ENCODE assay signal across 16 mouse cellular contexts in genomic region chr10:99834905-99835633, GRCm38 (mm10).
A peak's percentile ranks its signal among the peaks of the same experiment; 100 is the strongest.
DNase-seq lines count a peak whose midpoint lies in the region; ATAC-seq and TF ChIP-seq lines count a peak whose summit lies in the region.
"Had no signal": no experiment of that assay in that cellular context is flagged by ENCODE, and none has a peak within 500 bp of the region (broad histone marks: within the 10 kb centered on the region; RNA-seq: fewer than 3 reads in every experiment).

No protein-coding gene starts in this region.

- DNase-seq in intestine, embryonic 14.5 days (ENCODE audit: low spot score), result no peak
- DNase-seq in midbrain, embryonic 14.5 days, result no peak
- DNase-seq in hindbrain, postnatal 0 days (ENCODE audit: low spot score), result peak; percentile 49
- no peak for DNase-seq in yolk sac, embryonic 10.5 days (ENCODE audit: low spot score)
- DNase-seq: adrenal gland, postnatal 14 days; cerebellum, adult 11 months; gastrocnemius, postnatal 36 days; kidney, adult 18-20 months; liver; right cerebral cortex, postnatal 4 days; thymus, postnatal 4 days had no signal

- H3K4me1 ChIP-seq in intestine, embryonic 14.5 days (replicated peaks; ENCODE audit: control insufficient read depth, insufficient read depth, low read length), result peaks cover 5% of the 10 kb centered on the region
- no peaks in the 10 kb centered on the region; the same call in 1 of the 2 replicates for H3K4me1 ChIP-seq in intestine, embryonic 16.5 days (ENCODE audit: control insufficient read depth, insufficient read depth, low read length)
- no peaks in the 10 kb centered on the region for H3K4me1 ChIP-seq in midbrain, embryonic 16.5 days (ENCODE audit: control insufficient read depth, insufficient read depth, low read length)
- no peaks in the 10 kb centered on the region for H3K4me1 ChIP-seq in midbrain, embryonic 14.5 days (ENCODE audit: control insufficient read depth, insufficient read depth, low read length)
- no peaks in the 10 kb centered on the region for H3K4me1 ChIP-seq in hindbrain, postnatal 0 days (ENCODE audit: insufficient read depth, low read length)
- H3K4me1 ChIP-seq in stomach, embryonic 15.5 days, result no peaks in the 10 kb centered on the region
- H3K4me1 ChIP-seq: neural tube, embryonic 12.5 days had no signal

- no peak overlapping the region for H3K9ac ChIP-seq in intestine, embryonic 14.5 days (ENCODE audit: low read length)
- no peak overlapping the region for H3K9ac ChIP-seq in intestine, embryonic 16.5 days (ENCODE audit: low read depth, low read length)
- no peak overlapping the region for H3K9ac ChIP-seq in midbrain, embryonic 16.5 days (ENCODE audit: low read depth, low read length)
- H3K9ac ChIP-seq in midbrain, embryonic 14.5 days (replicated peaks; ENCODE audit: low read length), result no peak overlapping the region
- no peak overlapping the region for H3K9ac ChIP-seq in hindbrain, postnatal 0 days (replicated peaks; ENCODE audit: low read length)
- H3K9ac ChIP-seq in stomach, embryonic 15.5 days, result no peak overlapping the region
- H3K9ac ChIP-seq: neural tube, embryonic 12.5 days had no signal

- no peaks in the 10 kb centered on the region for H3K36me3 ChIP-seq in intestine, embryonic 14.5 days (ENCODE audit: control insufficient read depth, insufficient read depth, low read length)
- no peaks in the 10 kb centered on the region for H3K36me3 ChIP-seq in intestine, embryonic 16.5 days (ENCODE audit: control insufficient read depth, insufficient read depth, low read length)
- H3K36me3 ChIP-seq in midbrain, embryonic 16.5 days (ENCODE audit: control insufficient read depth, insufficient read depth, low read length), result no peaks in the 10 kb centered on the region
- no peaks in the 10 kb centered on the region for H3K36me3 ChIP-seq in midbrain, embryonic 14.5 days (ENCODE audit: control insufficient read depth, insufficient read depth, low read length)
- H3K36me3 ChIP-seq in hindbrain, postnatal 0 days (ENCODE audit: insufficient read depth, low read length), result no peaks in the 10 kb centered on the region
- no peaks in the 10 kb centered on the region for H3K36me3 ChIP-seq in stomach, embryonic 15.5 days
- H3K36me3 ChIP-seq: neural tube, embryonic 12.5 days had no signal

- H3K4me3 ChIP-seq in intestine, embryonic 14.5 days (ENCODE audit: low read depth, low read length), result no peak overlapping the region
- no peak overlapping the region for H3K4me3 ChIP-seq in intestine, embryonic 16.5 days (ENCODE audit: low read length)
- no peak overlapping the region for H3K4me3 ChIP-seq in midbrain, embryonic 16.5 days (ENCODE audit: low read depth, low read length)
- H3K4me3 ChIP-seq in midbrain, embryonic 14.5 days (replicated peaks; ENCODE audit: low read depth, low read length), result no peak overlapping the region
- no peak overlapping the region for H3K4me3 ChIP-seq in hindbrain, postnatal 0 days (ENCODE audit: low read length)
- no peak overlapping the region for H3K4me3 ChIP-seq in stomach, embryonic 15.5 days (replicated peaks)
- H3K4me3 ChIP-seq: neural tube, embryonic 12.5 days had no signal

- TF ChIP-seq CTCF in hindbrain, postnatal 0 days (IDR thresholded peaks at IDR 0.05; ENCODE audit: low read depth), result no peak

- H3K9me3 ChIP-seq in intestine, embryonic 14.5 days (ENCODE audit: control insufficient read depth, low read length), result no peaks in the 10 kb centered on the region
- H3K9me3 ChIP-seq in intestine, embryonic 16.5 days (ENCODE audit: control insufficient read depth, low read length), result no peaks in the 10 kb centered on the region
- H3K9me3 ChIP-seq in midbrain, embryonic 16.5 days (replicated peaks; ENCODE audit: control insufficient read depth, low read length, poor library complexity, severe bottlenecking), result no peaks in the 10 kb centered on the region
- H3K9me3 ChIP-seq in midbrain, embryonic 14.5 days (ENCODE audit: control insufficient read depth, low read length), result no peaks in the 10 kb centered on the region
- no peaks in the 10 kb centered on the region for H3K9me3 ChIP-seq in hindbrain, postnatal 0 days (ENCODE audit: low read length)
- no peaks in the 10 kb centered on the region for H3K9me3 ChIP-seq in stomach, embryonic 15.5 days
- H3K9me3 ChIP-seq: neural tube, embryonic 12.5 days had no signal

- no peak overlapping the region for H3K4me2 ChIP-seq in intestine, embryonic 14.5 days (ENCODE audit: low read length)
- H3K4me2 ChIP-seq in intestine, embryonic 16.5 days (ENCODE audit: low read depth, low read length), result no peak overlapping the region
- H3K4me2 ChIP-seq in midbrain, embryonic 16.5 days (ENCODE audit: low read length), result no peak overlapping the region
- H3K4me2 ChIP-seq in midbrain, embryonic 14.5 days (ENCODE audit: low read length), result no peak overlapping the region
- H3K4me2 ChIP-seq in hindbrain, postnatal 0 days (ENCODE audit: low read depth, low read length), result no peak overlapping the region
- no peak overlapping the region for H3K4me2 ChIP-seq in stomach, embryonic 15.5 days
- H3K4me2 ChIP-seq: neural tube, embryonic 12.5 days had no signal

- H3K27me3 ChIP-seq in intestine, embryonic 14.5 days (replicated peaks; ENCODE audit: control insufficient read depth, insufficient read depth, low read length), result no peaks in the 10 kb centered on the region
- no peaks in the 10 kb centered on the region for H3K27me3 ChIP-seq in intestine, embryonic 16.5 days (replicated peaks; ENCODE audit: control insufficient read depth, insufficient read depth, low read length)
- H3K27me3 ChIP-seq in midbrain, embryonic 16.5 days (ENCODE audit: control insufficient read depth, insufficient read depth, low read depth, low read length), result no peaks in the 10 kb centered on the region
- H3K27me3 ChIP-seq in midbrain, embryonic 14.5 days (ENCODE audit: control insufficient read depth, insufficient read depth, low read length), result no peaks in the 10 kb centered on the region
- no peaks in the 10 kb centered on the region for H3K27me3 ChIP-seq in hindbrain, postnatal 0 days (ENCODE audit: insufficient read depth, low read length)
- H3K27me3 ChIP-seq in stomach, embryonic 15.5 days (replicated peaks), result no peaks in the 10 kb centered on the region
- H3K27me3 ChIP-seq: CH12.LX; neural tube, embryonic 12.5 days had no signal

- H3K27ac ChIP-seq in intestine, embryonic 14.5 days (ENCODE audit: low read depth), result peak overlapping the region; percentile 8; the same call in 1 of the 2 replicates
- no peak overlapping the region for H3K27ac ChIP-seq in intestine, embryonic 16.5 days (ENCODE audit: low read length)
- H3K27ac ChIP-seq in midbrain, embryonic 16.5 days (ENCODE audit: low read length), result no peak overlapping the region
- no peak overlapping the region for H3K27ac ChIP-seq in midbrain, embryonic 14.5 days (replicated peaks; ENCODE audit: low read depth, low read length)
- no peak overlapping the region for H3K27ac ChIP-seq in hindbrain, postnatal 0 days
- H3K27ac ChIP-seq in stomach, embryonic 15.5 days, result no peak overlapping the region
- H3K27ac ChIP-seq: neural tube, embryonic 12.5 days had no signal

- ATAC-seq in intestine, embryonic 14.5 days (replicated peaks; ENCODE audit: low FRiP score, low TSS enrichment, low read depth), result no peak
- ATAC-seq in intestine, embryonic 16.5 days, result no peak
- ATAC-seq in midbrain, embryonic 16.5 days, result peak; percentile 28; the same call in 1 of the 2 replicates
- no peak for ATAC-seq in midbrain, embryonic 14.5 days (ENCODE audit: low FRiP score, low TSS enrichment)
- ATAC-seq in hindbrain, postnatal 0 days, result peak; percentile 47; the same call in 1 of the 2 replicates
- ATAC-seq in stomach, embryonic 15.5 days (ENCODE audit: insufficient read depth, low FRiP score, low read depth), result peak; percentile 58; the same call in 1 of the 2 replicates

- 45% methylated on average over 4 of the region's 4 CpGs for WGBS in intestine, embryonic 14.5 days
- WGBS in intestine, embryonic 16.5 days, result 47% methylated on average over 4 of the region's 4 CpGs
- 70% methylated on average over 4 of the region's 4 CpGs for WGBS in midbrain, embryonic 16.5 days
- 79% methylated on average over 4 of the region's 4 CpGs for WGBS in midbrain, embryonic 14.5 days
- 54% methylated on average over 4 of the region's 4 CpGs for WGBS in hindbrain, postnatal 0 days
- 45% methylated on average over 4 of the region's 4 CpGs for WGBS in stomach, embryonic 15.5 days

Comparison
In these comparisons a context has a peak if more than half of its experiments do, and no peak if none do; other contexts are left out.
1. ATAC-seq: peak in midbrain, embryonic 16.5 days (single experiment), hindbrain, postnatal 0 days (single experiment) and stomach, embryonic 15.5 days (single experiment); none in intestine, embryonic 14.5 days (single experiment), intestine, embryonic 16.5 days (single experiment) and midbrain, embryonic 14.5 days (single experiment).